Mouse (Mus musculus): ENCODE results near the gene Hira.

GRCm38 (mm10) chr16:18916064-18916463 lies 39.2 kb downstream of the Hira start:
- no peak for TF ChIP-seq EP300 (IDR thresholded peaks at IDR 0.05; ENCODE audit: insufficient read depth, low read depth, low read length)
- no peak for TF ChIP-seq CTCF (IDR thresholded peaks at IDR 0.05)
- no peak for TF ChIP-seq POLR2A (IDR thresholded peaks at IDR 0.05; ENCODE audit: insufficient read depth, low read depth, low read length)
